Mouse (Mus musculus) hindbrain, embryonic 16.5 days (tissue): ENCODE data around the gene Sirpa. TPM values are rescaled to one million over a fixed set of nuclear protein-coding genes. Genes with fewer than 3 reads are reported as not detected.

Experiments
- ATAC-seq: fragments of 200-750 bp; cut with Nextera tagmentation; 2 replicates; pipeline ENCODE4 v1.8.0; 2017; ENCODE audit warnings: moderate TSS enrichment, moderate library complexity
- H3K27ac ChIP-seq: fragments of 300-500 bp; sonication (generic); 2 replicates; pipeline ENCODE4 v1.5.1; 2014; ENCODE audit warnings: low read depth, mild to moderate bottlenecking, control low read depth, low read length, moderate library complexity
- H3K27me3 ChIP-seq: fragments of 300-500 bp; sonication (generic); replicated peaks from 2 replicates; pipeline ENCODE4 v1.6.1; 2014; ENCODE audit warnings: low read length; ENCODE audit not compliant: control insufficient read depth, insufficient read depth
- H3K36me3 ChIP-seq: fragments of 300-500 bp; sonication (generic); 2 replicates; pipeline ENCODE4 v1.6.1; 2014; ENCODE audit warnings: mild to moderate bottlenecking, low read length, moderate library complexity, mixed read lengths; ENCODE audit not compliant: control insufficient read depth, insufficient read depth
- H3K4me1 ChIP-seq: fragments of 300-500 bp; sonication (generic); 2 replicates; pipeline ENCODE4 v1.6.1; 2014; ENCODE audit warnings: low read depth, low read length; ENCODE audit not compliant: control insufficient read depth, insufficient read depth
- H3K4me2 ChIP-seq: fragments of 300-500 bp; sonication (generic); 2 replicates; pipeline ENCODE4 v1.6.1; 2014; ENCODE audit warnings: mild to moderate bottlenecking, low read length, control low read depth, moderate library complexity
- H3K4me3 ChIP-seq: fragments of 300-500 bp; sonication (generic); 2 replicates; pipeline ENCODE4 v1.5.1; 2014; ENCODE audit warnings: mild to moderate bottlenecking, low read length, control low read depth, moderate library complexity
- H3K9ac ChIP-seq: fragments of 300-500 bp; sonication (generic); 2 replicates; pipeline ENCODE4 v1.6.1; 2014; ENCODE audit warnings: low read depth, mild to moderate bottlenecking, control low read depth, low read length, moderate library complexity
- H3K9me3 ChIP-seq: fragments of 300-500 bp; sonication (generic); 2 replicates; pipeline ENCODE4 v1.6.1; 2014; ENCODE audit warnings: mild to moderate bottlenecking, low read length, moderate library complexity; ENCODE audit not compliant: control insufficient read depth
- WGBS: fragments of 180-500 bp; shearing (Covaris S2); extraction: QIAGEN DNeasy Blood & Tissue Kit; methylation state at CpG from one replicate; pipeline ENCODE4 v1.1.7; 2014; 5-methylcytosine and 5-hydroxymethylcytosine counted together
- polyA plus RNA-seq: library from polyadenylated mRNA; unstranded; fragments of >200 nt; fragmentation: Nextera tagmentation; extraction: Ambion mirVana; gene quantifications from 2 replicates; pipeline ENCODE4 v1.2.1, GENCODE M21; 2015

Sirpa gene
- 31.9 and 34.6 TPM in 2 replicates for polyA plus RNA-seq

DNA sequence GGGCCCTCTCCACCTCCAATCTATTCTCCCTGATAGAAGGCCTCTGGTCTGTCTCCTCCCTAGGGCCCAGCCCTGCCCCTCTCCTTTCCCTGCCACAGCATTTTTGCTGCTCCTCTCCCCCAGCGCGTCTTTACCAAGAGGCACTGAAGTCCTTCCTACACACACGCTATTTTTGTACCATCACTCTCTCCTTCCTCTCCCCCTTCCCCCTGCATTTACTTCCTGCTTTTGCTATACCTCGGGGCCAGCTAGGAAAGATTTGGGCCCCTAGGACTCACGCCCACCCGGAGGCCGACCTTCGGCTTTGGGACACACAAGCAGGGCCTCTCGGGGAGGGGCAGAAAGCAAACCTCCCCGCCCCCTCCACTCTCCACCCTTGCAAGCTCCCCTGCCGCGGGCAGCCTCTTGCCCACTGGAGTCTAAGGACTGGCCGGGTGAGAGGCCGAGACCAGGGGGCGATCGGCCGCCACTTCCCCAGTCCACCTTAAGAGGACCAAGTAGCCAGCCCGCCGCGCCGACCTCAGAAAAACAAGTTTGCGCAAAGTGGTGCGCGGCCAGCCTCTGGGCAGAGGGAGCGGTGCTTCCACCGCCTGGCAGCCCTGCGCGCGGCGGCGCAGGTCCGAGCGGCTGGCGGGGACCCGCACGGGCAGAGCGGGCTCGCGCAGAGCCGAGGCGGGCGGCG is at the start of gene Sirpa:
TSS of gene Sirpa (plus strand) at position 377 of the 682 bp plus-strand sequence.
- ATAC-seq, result peak; percentile 90
- Histone ChIP-seq H3K4me3 (peak within 1 kb of the TSS; percentile 49), H3K27ac (peak within 1 kb of the TSS; percentile 89), H3K9me3 (no peaks in the 10 kb centered on the region), H3K9ac (peak within 1 kb of the TSS; percentile 85), H3K4me1 (peaks cover 18% of the 10 kb centered on the region), H3K36me3 (no peaks in the 10 kb centered on the region), H3K4me2 (peak within 1 kb of the TSS; percentile 97), H3K27me3 (no peaks in the 10 kb centered on the region)
- WGBS, result under 1% methylated on average over 39 of the region's 43 CpGs

GRCm38 (mm10) chr2:129544448-129544847 is 48.2 kb upstream of the Sirpa start:
- Histone ChIP-seq H3K4me3 (no peak overlapping the region), H3K27me3 (no peaks in the 10 kb centered on the region), H3K27ac (no peak overlapping the region), H3K4me2 (no peak overlapping the region), H3K9me3 (no peaks in the 10 kb centered on the region), H3K9ac (no peak overlapping the region), H3K4me1 (peaks cover 5% of the 10 kb centered on the region; the same call in 1 of the 2 replicates), H3K36me3 (no peaks in the 10 kb centered on the region)
- 19% methylated on average over 4 of the region's 4 CpGs for WGBS
- ATAC-seq, result peak; percentile 59; the same call in 1 of the 2 replicates

- 55% methylated on average over 3 of the region's 3 CpGs for WGBS
- H3K9ac ChIP-seq, result no peak overlapping the region
- H3K27ac ChIP-seq, result no peak overlapping the region
- H3K4me1 ChIP-seq, result peaks cover 5% of the 10 kb centered on the region; the same call in 1 of the 2 replicates
- ATAC-seq, result peak; percentile 55; the same call in 1 of the 2 replicates
- H3K4me3 ChIP-seq, result no peak overlapping the region
- no peak overlapping the region for H3K4me2 ChIP-seq
- H3K36me3 ChIP-seq, result no peaks in the 10 kb centered on the region
- no peaks in the 10 kb centered on the region for H3K27me3 ChIP-seq
- H3K9me3 ChIP-seq, result no peaks in the 10 kb centered on the region
These were observed 47.7 kb upstream of the Sirpa start for GRCm38 (mm10) chr2:129544919-129545318.

- Histone ChIP-seq H3K27ac (no peak overlapping the region), H3K36me3 (no peaks in the 10 kb centered on the region), H3K4me2 (no peak overlapping the region), H3K4me3 (no peak overlapping the region), H3K27me3 (no peaks in the 10 kb centered on the region), H3K9ac (no peak overlapping the region), H3K9me3 (no peaks in the 10 kb centered on the region), H3K4me1 (peaks cover 2% of the 10 kb centered on the region; the same call in 1 of the 2 replicates)
- 80% methylated on average over 7 of the region's 7 CpGs for WGBS
- ATAC-seq, result no peak
These were observed 47.0 kb upstream of the Sirpa start for GRCm38 (mm10) chr2:129545596-129545995.

DNA sequence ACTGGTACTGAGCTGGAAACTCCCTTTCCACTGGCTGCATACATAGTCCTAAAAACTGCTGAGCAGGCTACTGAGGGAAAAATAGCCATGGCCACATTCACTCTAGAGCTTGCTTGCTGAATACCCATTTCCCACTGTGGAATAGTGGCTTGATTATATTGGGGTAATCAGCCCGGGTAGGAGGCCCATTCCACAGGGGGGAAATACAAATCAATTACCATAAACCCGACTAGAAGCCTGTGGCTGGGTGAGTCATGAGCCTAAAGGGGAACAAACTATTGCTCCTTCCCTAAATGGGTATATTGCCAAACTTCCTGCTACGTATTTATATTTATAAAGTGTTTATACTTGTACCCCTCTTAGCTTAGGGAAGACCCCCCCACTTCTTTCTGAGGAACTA is 45.9 kb upstream of the Sirpa start:
- Histone ChIP-seq H3K36me3 (no peaks in the 10 kb centered on the region), H3K4me2 (no peak overlapping the region), H3K4me3 (no peak overlapping the region), H3K4me1 (peaks cover 2% of the 10 kb centered on the region; the same call in 1 of the 2 replicates), H3K27me3 (no peaks in the 10 kb centered on the region), H3K27ac (no peak overlapping the region), H3K9me3 (no peaks in the 10 kb centered on the region), H3K9ac (no peak overlapping the region)
- no peak for ATAC-seq
- WGBS, result 67% methylated on average over 3 of the region's 3 CpGs

- 48% methylated on average over 9 of the region's 9 CpGs for WGBS
- Histone ChIP-seq H3K4me1 (peaks cover 2% of the 10 kb centered on the region; the same call in 1 of the 2 replicates), H3K9ac (no peak overlapping the region), H3K9me3 (no peaks in the 10 kb centered on the region), H3K4me2 (no peak overlapping the region), H3K27me3 (no peaks in the 10 kb centered on the region), H3K4me3 (no peak overlapping the region), H3K36me3 (no peaks in the 10 kb centered on the region), H3K27ac (no peak overlapping the region)
- ATAC-seq, result peak; percentile 58; the same call in 1 of the 2 replicates
These were observed 43.0 kb upstream of the Sirpa start for GRCm38 (mm10) chr2:129549537-129550135.

GRCm38 (mm10) chr2:129550781-129551180 is 41.9 kb upstream of the Sirpa start:
- Histone ChIP-seq H3K9ac (no peak overlapping the region), H3K4me1 (peaks cover 2% of the 10 kb centered on the region; the same call in 1 of the 2 replicates), H3K27ac (no peak overlapping the region), H3K27me3 (no peaks in the 10 kb centered on the region), H3K4me2 (no peak overlapping the region), H3K36me3 (no peaks in the 10 kb centered on the region), H3K4me3 (no peak overlapping the region), H3K9me3 (no peaks in the 10 kb centered on the region)
- WGBS, result 55% methylated on average over 2 of the region's 2 CpGs
- no peak for ATAC-seq

DNA sequence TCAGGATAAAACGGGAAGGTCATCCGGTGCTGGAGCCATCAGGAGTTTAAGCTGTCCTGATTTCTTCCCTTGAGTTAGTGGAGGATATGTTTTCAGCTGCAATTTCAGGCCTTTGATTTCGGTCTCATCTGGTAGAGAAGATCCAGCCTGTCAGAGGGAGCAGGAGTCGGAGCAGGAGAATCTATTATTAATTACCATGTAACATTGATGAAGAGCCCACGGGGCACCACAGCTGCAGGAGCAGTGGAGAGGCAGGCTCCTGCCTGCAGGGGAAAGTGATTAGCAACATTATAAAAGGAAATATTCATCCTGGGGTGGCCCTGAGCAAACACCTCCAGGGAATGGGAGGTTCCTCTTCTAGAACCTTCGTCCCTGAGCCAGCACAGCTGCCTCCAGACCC is 36.6 kb upstream of the Sirpa start:
- Histone ChIP-seq H3K4me3 (no peak overlapping the region), H3K4me2 (no peak overlapping the region), H3K27ac (no peak overlapping the region), H3K27me3 (no peaks in the 10 kb centered on the region), H3K36me3 (no peaks in the 10 kb centered on the region), H3K4me1 (no peaks in the 10 kb centered on the region; the same call in 1 of the 2 replicates), H3K9me3 (no peaks in the 10 kb centered on the region), H3K9ac (no peak overlapping the region)
- ATAC-seq, result 0 out of 2 replicates have a peak, but pooled peaks have one; percentile 58
- 53% methylated on average over 6 of the region's 6 CpGs for WGBS
